Mouse (Mus musculus) lung, embryonic 15.5 days (tissue): ENCODE results near the gene Tsga13. TPM values are rescaled to one million over a fixed set of nuclear protein-coding genes. Genes with fewer than 3 reads are reported as not detected.

Experiments
- ATAC-seq: fragments of 200-750 bp; cut with Nextera tagmentation; 2 replicates; pipeline ENCODE4 v1.8.0; 2017; ENCODE audit warnings: moderate number of reproducible peaks, borderline replicate concordance; ENCODE audit not compliant: low FRiP score, low TSS enrichment; ENCODE audit errors: extremely low read depth
- H3K27ac ChIP-seq: fragments of 300-500 bp; sonication (generic); 2 replicates; pipeline ENCODE4 v1.5.1; 2015; ENCODE audit warnings: moderate library complexity, mild to moderate bottlenecking, inconsistent platforms
- H3K27me3 ChIP-seq: fragments of 300-500 bp; sonication (generic); 2 replicates; pipeline ENCODE4 v1.6.1; 2015; ENCODE audit warnings: inconsistent platforms
- H3K36me3 ChIP-seq: fragments of 300-500 bp; sonication (generic); 2 replicates; pipeline ENCODE4 v1.6.1; 2015; ENCODE audit warnings: inconsistent platforms
- H3K4me1 ChIP-seq: fragments of 300-500 bp; sonication (generic); 2 replicates; pipeline ENCODE4 v1.6.1; 2015; ENCODE audit warnings: inconsistent platforms
- H3K4me2 ChIP-seq: fragments of 300-500 bp; sonication (generic); 2 replicates; pipeline ENCODE4 v1.6.1; 2015; ENCODE audit warnings: inconsistent platforms, mild to moderate bottlenecking, moderate library complexity
- H3K4me3 ChIP-seq: fragments of 300-500 bp; sonication (generic); 2 replicates; pipeline ENCODE4 v1.5.1; 2015; ENCODE audit warnings: mild to moderate bottlenecking, inconsistent platforms
- H3K9ac ChIP-seq: fragments of 300-500 bp; sonication (generic); 2 replicates; pipeline ENCODE4 v1.6.1; 2015; ENCODE audit warnings: inconsistent platforms
- H3K9me3 ChIP-seq: fragments of 300-500 bp; sonication (generic); 2 replicates; pipeline ENCODE4 v1.6.1; 2016; ENCODE audit warnings: inconsistent platforms
- WGBS: fragments of 180-500 bp; shearing (Covaris S2); methylation state at CpG from one replicate; pipeline ENCODE4 v1.1.7; 2015; 5-methylcytosine and 5-hydroxymethylcytosine counted together
- polyA plus RNA-seq: library from polyadenylated mRNA; unstranded; fragments of >200 nt; fragmentation: Nextera tagmentation; extraction: Ambion mirVana; gene quantifications from 2 replicates; pipeline ENCODE4 v1.2.1, GENCODE M21; 2015

The Tsga13 gene
- 0.21 TPM in 1 of 2 replicates, not detected in the other for polyA plus RNA-seq

DNA sequence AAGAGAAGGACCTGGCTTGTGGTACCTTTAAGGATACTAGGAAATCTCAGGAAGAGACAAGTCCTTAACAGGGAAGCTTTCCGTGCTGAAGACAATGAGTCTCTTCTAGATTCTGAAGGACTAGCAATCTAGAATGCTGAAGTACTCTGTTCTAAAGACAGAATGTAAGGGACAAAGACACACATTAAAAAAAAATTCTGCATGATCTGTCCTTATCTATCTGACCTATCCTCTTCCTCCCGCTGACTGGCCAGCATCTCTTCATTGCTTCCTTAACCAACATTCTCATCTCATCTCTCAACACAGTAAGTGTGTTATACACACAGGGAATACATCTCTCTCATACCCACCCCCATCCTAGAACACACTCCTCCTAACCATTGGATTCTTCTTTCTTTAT is at the start of gene Tsga13:
TSS of gene Tsga13 (minus strand) at position 101 of the 400 bp plus-strand sequence.
- Histone ChIP-seq H3K4me3 (no peak within 1 kb of the TSS), H3K36me3 (no peaks in the 10 kb centered on the region), H3K9ac (no peak within 1 kb of the TSS), H3K4me1 (peaks cover 2% of the 10 kb centered on the region; the same call in 1 of the 2 replicates), H3K4me2 (no peak within 1 kb of the TSS), H3K9me3 (no peaks in the 10 kb centered on the region), H3K27me3 (no peaks in the 10 kb centered on the region), H3K27ac (no peak within 1 kb of the TSS)
- WGBS, result 78% methylated on average over 2 of the region's 2 CpGs
- ATAC-seq, result no peak

GRCm38 (mm10) chr6:30958736-30959540 is 43.6 kb upstream of the Tsga13 start, which contains the start of gene Klf14:
Gene Klf14, minus strand, starts transcription at chr6:30959078.
- under 1% methylated on average over 63 of the region's 75 CpGs for WGBS
- Histone ChIP-seq H3K36me3 (peaks cover 5% of the 10 kb centered on the region; the same call in 1 of the 2 replicates), H3K4me2 (peak within 1 kb of the TSS; percentile 91), H3K27me3 (peaks cover 57% of the 10 kb centered on the region), H3K4me1 (0 out of 2 replicates have a peak, but pooled peaks cover 7% of the 10 kb centered on the region), H3K9ac (peak within 1 kb of the TSS; percentile 14; the same call in 1 of the 2 replicates), H3K9me3 (peaks cover 27% of the 10 kb centered on the region), H3K27ac (no peak within 1 kb of the TSS), H3K4me3 (peak within 1 kb of the TSS; percentile 54)
- ATAC-seq, result peak; percentile 42; the same call in 1 of the 2 replicates

DNA sequence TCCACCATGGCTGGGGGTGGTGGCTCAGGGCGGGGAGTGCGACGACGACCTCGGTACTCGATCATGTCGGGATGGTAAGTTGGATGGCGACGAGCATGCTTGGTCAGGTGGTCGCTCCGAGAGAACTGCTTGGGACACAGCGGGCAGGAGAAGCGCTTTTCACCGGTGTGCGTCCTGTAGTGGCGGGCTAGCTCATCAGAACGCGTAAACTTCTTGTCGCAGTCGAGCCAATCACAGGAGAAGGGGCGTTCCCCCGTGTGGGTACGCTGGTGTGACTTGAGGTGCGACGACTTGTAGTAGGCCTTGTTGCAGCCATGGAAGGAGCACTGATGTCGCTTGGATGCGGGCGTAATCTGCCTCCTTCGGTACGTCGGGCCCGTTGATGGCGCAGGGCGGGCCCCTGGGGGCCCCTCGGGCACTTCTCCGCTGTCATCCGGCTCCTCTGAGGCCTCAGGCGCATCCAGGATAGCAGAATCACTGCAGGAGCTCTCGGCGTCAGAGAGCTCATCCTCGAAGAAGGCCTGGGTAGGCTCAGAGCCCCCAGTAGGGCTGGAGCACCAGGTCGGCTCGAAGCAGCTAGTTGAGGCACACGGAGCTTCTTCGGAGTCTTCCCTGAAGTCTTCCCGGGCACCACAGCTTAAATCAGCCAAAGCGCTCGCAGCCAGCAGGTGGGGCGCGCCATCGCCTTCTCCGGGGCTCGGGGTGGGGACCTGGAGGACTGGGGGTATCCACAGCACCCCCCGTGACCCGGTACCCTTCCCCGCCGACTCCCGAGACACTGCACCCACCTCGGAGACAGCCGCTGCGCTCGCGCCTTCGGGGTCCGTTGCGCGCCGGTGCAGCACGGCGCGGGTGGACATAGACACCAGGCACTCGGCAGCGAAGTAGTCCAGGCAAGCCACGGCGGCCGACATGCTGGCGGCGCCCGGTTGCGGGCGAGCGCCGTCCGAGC is 42.7 kb upstream of the Tsga13 start:
- peak overlapping the region; percentile 91 for H3K4me2 ChIP-seq
- peaks cover 27% of the 10 kb centered on the region for H3K9me3 ChIP-seq
- H3K9ac ChIP-seq, result peak overlapping the region; percentile 14; the same call in 1 of the 2 replicates
- ATAC-seq, result no peak
- H3K36me3 ChIP-seq, result peaks cover 5% of the 10 kb centered on the region; the same call in 1 of the 2 replicates
- no peak overlapping the region for H3K27ac ChIP-seq
- peaks cover 49% of the 10 kb centered on the region for H3K27me3 ChIP-seq
- H3K4me3 ChIP-seq, result peak overlapping the region; percentile 54
- 0 out of 2 replicates have a peak, but pooled peaks cover 7% of the 10 kb centered on the region for H3K4me1 ChIP-seq
- WGBS, result 5% methylated on average over 78 of the region's 84 CpGs

DNA sequence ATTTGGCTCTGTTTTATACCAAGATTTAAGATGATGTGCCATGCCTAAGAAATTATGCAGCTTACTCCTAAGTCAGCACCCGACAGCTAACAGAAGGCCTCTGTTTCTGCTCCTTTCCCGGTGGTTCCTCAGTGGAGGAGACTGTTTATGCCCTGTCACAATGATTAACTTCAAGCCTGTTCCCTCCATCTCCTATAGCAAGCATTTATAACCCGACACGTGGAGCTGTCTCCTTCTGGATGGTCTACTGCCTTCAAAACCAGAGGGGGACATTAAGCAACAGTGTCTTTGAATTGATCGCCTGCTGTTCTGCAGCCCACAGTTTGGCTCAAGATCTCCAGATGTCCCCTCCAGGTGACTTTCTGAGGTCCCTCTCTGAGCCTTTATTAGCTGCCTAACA is 23.9 kb upstream of the Tsga13 start:
- WGBS, result 44% methylated on average over 5 of the region's 5 CpGs
- ATAC-seq, result no peak
- no peaks in the 10 kb centered on the region for H3K27me3 ChIP-seq

GRCm38 (mm10) chr6:30922821-30923220 is 7.4 kb upstream of the Tsga13 start:
- no peak for ATAC-seq
- Histone ChIP-seq H3K27ac (no peak overlapping the region), H3K9me3 (no peaks in the 10 kb centered on the region), H3K9ac (no peak overlapping the region), H3K27me3 (no peaks in the 10 kb centered on the region), H3K4me1 (peaks cover 11% of the 10 kb centered on the region), H3K36me3 (no peaks in the 10 kb centered on the region), H3K4me2 (no peak overlapping the region), H3K4me3 (no peak overlapping the region)
- WGBS, result 42% methylated on average over 2 of the region's 2 CpGs

More for the DNA sequence above, 23.9 kb upstream of the Tsga13 start:
- Histone ChIP-seq H3K36me3 (no peaks in the 10 kb centered on the region), H3K4me2 (no peak overlapping the region), H3K9ac (no peak overlapping the region), H3K4me3 (no peak overlapping the region), H3K4me1 (no peaks in the 10 kb centered on the region), H3K9me3 (no peaks in the 10 kb centered on the region), H3K27ac (no peak overlapping the region)

- no peak for ATAC-seq
- WGBS, result 61% methylated on average over 10 of the region's 11 CpGs
- H3K27me3 ChIP-seq, result no peaks in the 10 kb centered on the region
- H3K4me2 ChIP-seq, result no peak overlapping the region; the same call in 1 of the 2 replicates
- no peaks in the 10 kb centered on the region for H3K9me3 ChIP-seq
- H3K4me3 ChIP-seq, result no peak overlapping the region
- H3K36me3 ChIP-seq, result no peaks in the 10 kb centered on the region
- H3K9ac ChIP-seq, result no peak overlapping the region
- no peak overlapping the region for H3K27ac ChIP-seq
- peaks cover 11% of the 10 kb centered on the region for H3K4me1 ChIP-seq
These were observed 6.5 kb upstream of the Tsga13 start for GRCm38 (mm10) chr6:30921826-30922225.

DNA sequence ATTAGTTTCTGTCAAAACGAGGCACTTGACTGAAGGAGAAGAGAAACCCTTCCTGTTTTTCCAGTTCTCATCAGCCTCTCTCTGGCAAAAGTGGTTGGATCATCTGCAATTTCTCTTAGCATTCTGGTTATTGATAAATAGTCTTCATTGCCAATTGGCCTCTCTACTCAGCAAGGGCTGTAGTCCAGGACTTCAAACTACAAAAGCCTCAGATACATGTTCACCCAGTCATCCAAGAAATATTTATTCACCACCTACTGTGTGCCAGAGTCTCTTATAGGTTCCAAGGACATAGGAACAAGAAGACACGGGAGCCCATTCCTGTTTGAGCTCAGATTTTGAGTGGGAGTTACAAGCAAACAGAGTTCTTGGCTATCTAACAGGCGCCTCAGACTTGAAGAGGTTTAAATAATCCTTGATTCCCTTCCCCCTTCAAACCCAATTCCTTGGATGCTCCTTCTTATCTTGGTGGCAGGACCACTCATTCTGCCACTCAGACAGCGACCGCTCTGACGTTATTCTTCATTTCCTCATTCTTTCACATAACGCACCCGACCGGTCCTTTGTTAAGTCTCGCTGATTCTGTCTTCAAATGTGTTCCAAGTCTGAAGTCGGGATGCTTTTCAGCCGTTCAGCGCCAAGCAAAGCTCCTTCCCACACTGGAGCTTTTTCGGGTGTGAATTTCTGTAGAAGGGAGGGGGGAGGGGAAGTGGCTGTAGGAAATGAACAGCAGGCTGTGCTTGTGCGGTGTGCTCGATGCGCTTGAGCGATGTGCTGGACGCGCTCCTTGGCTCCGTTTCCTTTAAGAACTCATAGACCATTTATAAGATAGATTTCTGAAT is 5.7 kb upstream of the Tsga13 start:
- Histone ChIP-seq H3K4me1 (peaks cover 11% of the 10 kb centered on the region), H3K9me3 (no peaks in the 10 kb centered on the region), H3K4me2 (peak overlapping the region; percentile 61), H3K4me3 (peak overlapping the region; percentile 32), H3K9ac (peak overlapping the region; percentile 34; the same call in 1 of the 2 replicates), H3K27ac (no peak overlapping the region), H3K27me3 (no peaks in the 10 kb centered on the region), H3K36me3 (no peaks in the 10 kb centered on the region)
- no peak for ATAC-seq
- 17% methylated on average over 21 of the region's 21 CpGs for WGBS

DNA sequence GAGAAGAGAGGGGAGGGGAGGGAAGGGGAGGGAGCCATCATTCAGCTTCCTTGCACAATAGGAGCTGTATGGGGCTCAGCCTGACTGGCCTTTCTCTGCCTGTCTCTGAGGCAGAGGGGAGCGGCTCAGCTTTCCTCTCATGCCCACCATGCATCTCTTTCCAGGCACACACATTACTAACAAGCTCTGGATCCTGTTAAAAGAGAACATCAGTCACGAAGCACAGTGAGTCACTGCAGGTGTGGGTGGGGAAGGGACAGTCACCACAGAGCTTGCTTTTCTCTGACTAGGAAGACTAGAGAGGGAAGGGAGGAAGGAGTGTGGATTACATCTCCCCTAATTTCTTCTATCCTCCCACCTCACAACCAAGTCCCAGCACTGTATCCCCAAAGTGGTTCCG is 7.4 kb downstream of the Tsga13 start:
- H3K4me1 ChIP-seq, result no peaks in the 10 kb centered on the region
- no peaks in the 10 kb centered on the region for H3K9me3 ChIP-seq
- H3K27ac ChIP-seq, result no peak overlapping the region
- H3K27me3 ChIP-seq, result no peaks in the 10 kb centered on the region
- no peak overlapping the region for H3K9ac ChIP-seq
- ATAC-seq, result no peak
- no peak overlapping the region for H3K4me3 ChIP-seq
- H3K4me2 ChIP-seq, result no peak overlapping the region
- 59% methylated on average over 3 of the region's 3 CpGs for WGBS
- no peaks in the 10 kb centered on the region for H3K36me3 ChIP-seq

DNA sequence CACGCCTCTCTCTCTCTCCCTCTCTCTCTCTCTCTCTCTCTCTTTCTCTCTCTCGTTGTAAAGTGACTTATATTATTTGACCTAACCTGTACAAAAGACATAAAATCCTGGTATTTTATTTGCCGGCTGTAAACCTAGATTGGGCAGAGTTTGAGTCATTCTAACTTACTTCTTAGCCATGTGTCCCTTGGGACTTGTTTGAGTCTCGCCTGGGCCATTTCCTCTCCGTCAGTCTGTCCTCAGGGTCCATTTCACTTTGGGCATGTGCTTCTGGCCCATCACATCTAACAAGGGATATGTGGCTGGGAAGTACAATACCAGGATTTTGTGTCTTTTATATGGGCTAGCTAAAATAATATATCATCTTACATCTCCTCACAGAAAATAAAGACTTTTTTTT is 10.5 kb downstream of the Tsga13 start:
- WGBS, result 74% methylated on average over 5 of the region's 5 CpGs
- Histone ChIP-seq H3K4me3 (no peak overlapping the region), H3K27ac (no peak overlapping the region), H3K27me3 (no peaks in the 10 kb centered on the region), H3K9me3 (no peaks in the 10 kb centered on the region), H3K4me1 (no peaks in the 10 kb centered on the region), H3K9ac (no peak overlapping the region), H3K4me2 (no peak overlapping the region), H3K36me3 (no peaks in the 10 kb centered on the region)
- no peak for ATAC-seq

DNA sequence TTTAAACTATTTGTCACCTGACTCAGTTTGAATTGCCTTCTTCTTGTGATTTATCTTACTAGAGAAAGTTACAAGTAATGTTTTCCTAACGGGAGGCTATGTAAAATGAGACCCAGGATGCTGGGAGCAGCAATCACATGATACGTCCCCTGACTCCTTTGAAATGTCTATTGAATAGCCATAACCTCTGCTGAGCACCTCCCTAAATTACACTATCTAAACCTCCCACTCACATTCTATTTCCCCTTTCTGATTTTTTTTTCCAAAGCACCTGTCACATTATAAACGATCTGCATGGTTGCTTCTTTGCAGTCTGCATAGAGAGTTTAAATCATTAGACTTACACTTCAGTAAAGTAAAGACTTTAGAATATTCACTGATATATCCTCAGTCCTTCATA is 11.3 kb downstream of the Tsga13 start:
- Histone ChIP-seq H3K4me2 (no peak overlapping the region), H3K27me3 (no peaks in the 10 kb centered on the region), H3K36me3 (no peaks in the 10 kb centered on the region), H3K27ac (no peak overlapping the region), H3K4me3 (no peak overlapping the region), H3K4me1 (no peaks in the 10 kb centered on the region), H3K9me3 (no peaks in the 10 kb centered on the region), H3K9ac (no peak overlapping the region)
- ATAC-seq, result no peak
- WGBS, result 39% methylated on average over 3 of the region's 3 CpGs

DNA sequence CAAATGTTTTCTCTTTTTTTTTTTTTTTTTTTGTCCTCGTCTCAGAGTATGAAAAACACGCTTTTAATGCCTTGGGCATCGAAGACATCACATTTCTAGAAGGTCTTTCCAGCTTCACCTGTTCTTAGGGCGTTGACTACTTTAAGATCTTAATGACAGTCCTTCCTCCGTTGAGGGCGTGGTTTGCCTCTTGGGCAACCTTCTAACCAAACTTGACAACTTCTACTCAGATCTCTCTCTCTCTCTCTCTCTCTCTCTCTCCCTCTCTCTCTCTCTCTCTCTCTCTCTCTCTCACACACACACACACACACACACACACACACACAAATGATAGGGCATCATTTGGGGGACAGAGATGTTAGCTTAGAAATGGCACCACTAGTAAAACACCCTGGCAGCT is 17.9 kb downstream of the Tsga13 start:
- H3K4me2 ChIP-seq, result peak overlapping the region; percentile 71; the same call in 1 of the 2 replicates
- H3K27ac ChIP-seq, result no peak overlapping the region
- no peaks in the 10 kb centered on the region for H3K36me3 ChIP-seq
- peaks cover 12% of the 10 kb centered on the region; the same call in 1 of the 2 replicates for H3K4me1 ChIP-seq
- no peak for ATAC-seq
- no peaks in the 10 kb centered on the region for H3K9me3 ChIP-seq
- 72% methylated on average over 6 of the region's 6 CpGs for WGBS
- no peak overlapping the region for H3K9ac ChIP-seq
- no peaks in the 10 kb centered on the region for H3K27me3 ChIP-seq
- H3K4me3 ChIP-seq, result no peak overlapping the region
